In the genomic region with DNA sequence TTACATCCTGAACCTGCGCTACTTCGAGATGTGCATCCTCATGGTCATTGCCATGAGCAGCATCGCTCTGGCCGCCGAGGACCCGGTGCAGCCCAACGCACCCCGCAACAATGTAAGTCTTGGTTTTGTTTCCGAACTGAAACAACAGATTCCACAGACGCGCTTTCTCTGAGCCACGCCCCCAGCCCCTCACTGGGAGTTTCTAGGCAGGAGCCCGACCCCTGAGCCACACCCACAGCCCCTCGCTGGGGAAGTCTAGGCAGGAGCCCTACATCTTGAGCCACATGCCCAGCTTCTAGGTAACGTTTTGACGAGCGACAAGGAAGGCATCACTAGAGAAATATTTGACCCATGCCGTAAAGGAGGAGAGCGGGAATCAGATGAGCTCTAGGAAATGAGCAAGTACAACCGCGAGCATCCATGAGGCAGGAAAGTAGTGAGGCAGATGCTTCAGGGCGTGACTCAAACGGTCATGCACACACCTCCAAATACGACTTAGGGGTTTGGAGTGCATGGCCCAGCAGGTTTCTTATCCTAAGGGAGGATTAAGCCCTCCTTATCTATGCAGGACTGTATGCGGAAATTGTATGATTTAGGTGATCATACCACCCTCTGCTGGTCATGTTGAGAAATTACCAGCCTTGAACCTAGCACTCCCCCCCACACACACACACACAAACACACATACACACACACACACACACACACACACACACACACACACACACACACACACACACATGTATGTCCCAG, we compare ENCODE assay signal across 8 mouse cellular contexts.
DNase-seq lines count a peak whose midpoint lies in the region; ATAC-seq and TF ChIP-seq lines count a peak whose summit lies in the region.

No protein-coding gene starts in this region.

- H3K9ac ChIP-seq in hindbrain, embryonic 11.5 days (ENCODE audit: low read depth, low read length) = no peak overlapping the region
- H3K9ac ChIP-seq in hindbrain, embryonic 16.5 days (ENCODE audit: low read depth, low read length) = no peak overlapping the region
- H3K9ac ChIP-seq in MEL (ENCODE audit: control insufficient read depth, low read depth, low read length, poor library complexity, severe bottlenecking) = peak overlapping the region; percentile 39
- H3K9ac ChIP-seq in liver, embryonic 14.5 days (replicated peaks) = no peak overlapping the region

- peak; percentile 45 to 72 (median 58) for TF ChIP-seq CTCF in MEL (IDR thresholded peaks at IDR 0.05 in 2 of 3, conservative IDR thresholded peaks at IDR 0.05 in 1 of 3; ENCODE audit: control insufficient read depth in 1 of 3, insufficient read depth in 1 of 3, low read depth in 2 of 3, low read length in 3 of 3, poor library complexity in 1 of 3, severe bottlenecking in 1 of 3)
- TF ChIP-seq CTCF in liver, embryonic 14.5 days (IDR thresholded peaks at IDR 0.05; ENCODE audit: low read depth) = peak; percentile 64

- no peaks in the 10 kb centered on the region for H3K9me3 ChIP-seq in hindbrain, embryonic 11.5 days (ENCODE audit: control insufficient read depth, low read length)
- no peaks in the 10 kb centered on the region for H3K9me3 ChIP-seq in hindbrain, embryonic 16.5 days (ENCODE audit: control insufficient read depth, low read length)
- no peaks in the 10 kb centered on the region for H3K9me3 ChIP-seq in MEL (replicated peaks; ENCODE audit: insufficient read depth, low read length)
- H3K9me3 ChIP-seq in liver, embryonic 14.5 days (ENCODE audit: control insufficient read depth, low read length) = no peaks in the 10 kb centered on the region

- H3K27ac ChIP-seq in hindbrain, embryonic 11.5 days (ENCODE audit: low read depth, low read length) = no peak overlapping the region
- no peak overlapping the region for H3K27ac ChIP-seq in hindbrain, embryonic 16.5 days (ENCODE audit: low read depth, low read length)
- peak overlapping the region; percentile 20 for H3K27ac ChIP-seq in MEL (ENCODE audit: control insufficient read depth, low read depth, low read length)
- no peak overlapping the region for H3K27ac ChIP-seq in liver, embryonic 14.5 days

- H3K4me2 ChIP-seq in hindbrain, embryonic 11.5 days (replicated peaks; ENCODE audit: low read depth, low read length) = no peak overlapping the region
- no peak overlapping the region for H3K4me2 ChIP-seq in hindbrain, embryonic 16.5 days (ENCODE audit: low read length)
- no peak overlapping the region for H3K4me2 ChIP-seq in liver, embryonic 14.5 days (ENCODE audit: low read depth)

- no peaks in the 10 kb centered on the region for H3K36me3 ChIP-seq in hindbrain, embryonic 11.5 days (ENCODE audit: control insufficient read depth, insufficient read depth, low read length)
- H3K36me3 ChIP-seq in hindbrain, embryonic 16.5 days (ENCODE audit: control insufficient read depth, insufficient read depth, low read length) = peaks cover 14% of the 10 kb centered on the region
- H3K36me3 ChIP-seq in MEL (ENCODE audit: control insufficient read depth in 1 of 2, insufficient read depth in 2 of 2, low read length in 2 of 2) = peaks cover 0 to 7% of the 10 kb centered on the region in 2 experiments; a peak in 2 of 4 replicates
- no peaks in the 10 kb centered on the region for H3K36me3 ChIP-seq in liver, embryonic 14.5 days (replicated peaks; ENCODE audit: control insufficient read depth, insufficient read depth, low read depth)

- H3K4me1 ChIP-seq in hindbrain, embryonic 11.5 days (replicated peaks; ENCODE audit: control insufficient read depth, insufficient read depth, low read length) = no peaks in the 10 kb centered on the region
- no peaks in the 10 kb centered on the region for H3K4me1 ChIP-seq in hindbrain, embryonic 16.5 days (ENCODE audit: control insufficient read depth, insufficient read depth, low read depth, low read length)
- peaks cover 2 to 21% of the 10 kb centered on the region in 2 experiments for H3K4me1 ChIP-seq in MEL (ENCODE audit: control insufficient read depth in 1 of 2, insufficient read depth in 2 of 2, low read length in 2 of 2)
- H3K4me1 ChIP-seq in liver, embryonic 14.5 days (replicated peaks; ENCODE audit: control insufficient read depth in 2 of 2, insufficient read depth in 2 of 2, low read length in 1 of 2) = peaks cover 0 to 6% of the 10 kb centered on the region in 2 experiments; a peak in 2 of 4 replicates

- peak; percentile 67 for TF ChIP-seq RAD21 in MEL (IDR thresholded peaks at IDR 0.05; ENCODE audit: low read depth, low read length)

- H3K4me3 ChIP-seq in hindbrain, embryonic 11.5 days (ENCODE audit: low read depth, low read length) = no peak overlapping the region
- no peak overlapping the region for H3K4me3 ChIP-seq in hindbrain, embryonic 16.5 days (ENCODE audit: low read length)
- H3K4me3 ChIP-seq in MEL (ENCODE audit: control insufficient read depth in 1 of 2, insufficient read depth in 1 of 2, low read depth in 2 of 2, low read length in 2 of 2) = peak overlapping the region; percentile 49 to 57
- no peak overlapping the region for H3K4me3 ChIP-seq in liver, embryonic 14.5 days (ENCODE audit: insufficient read depth in 1 of 2, low read depth in 2 of 2, low read length in 2 of 2)

- TF ChIP-seq EP300 in MEL (IDR thresholded peaks at IDR 0.05; ENCODE audit: low read depth in 1 of 2, low read length in 2 of 2) = peak; percentile 27 to 41; a peak in 3 of 4 replicates
- no peak for TF ChIP-seq EP300 in liver, embryonic 14.5 days (IDR thresholded peaks at IDR 0.05; ENCODE audit: low read depth)

- WGBS in hindbrain, embryonic 11.5 days = 38% methylated on average over 25 of the region's 25 CpGs
- 46% methylated on average over 25 of the region's 25 CpGs for WGBS in hindbrain, embryonic 16.5 days
- 29% methylated on average over 25 of the region's 25 CpGs for WGBS in liver, embryonic 14.5 days (ENCODE audit: insufficient replicate concordance)

- peak; percentile 29 for DNase-seq in hindbrain, embryonic 11.5 days (ENCODE audit: low spot score)
- peak; percentile 86 for DNase-seq in MEL (ENCODE audit: low read depth, low spot score)
- DNase-seq in liver, embryonic 14.5 days (ENCODE audit: low read depth in 3 of 3, low spot score in 3 of 3) = peak in 1 of 3 experiments; percentile 16
- no peak for DNase-seq in frontal cortex, postnatal 14 days (ENCODE audit: low spot score in 2 of 2)
- DNase-seq in thymus, adult 18-20 months = no peak
- no peak for DNase-seq in kidney, adult 11 months

- no peaks in the 10 kb centered on the region for H3K27me3 ChIP-seq in hindbrain, embryonic 11.5 days (ENCODE audit: control insufficient read depth, insufficient read depth, low read length)
- no peaks in the 10 kb centered on the region for H3K27me3 ChIP-seq in hindbrain, embryonic 16.5 days (replicated peaks; ENCODE audit: control insufficient read depth, insufficient read depth, low read length)
- H3K27me3 ChIP-seq in MEL (ENCODE audit: control insufficient read depth in 1 of 2, insufficient read depth in 2 of 2, low read length in 2 of 2) = 0 out of 4 replicates have a peak, but pooled peaks cover 0 to under 1% of the 10 kb centered on the region in 2 experiments
- H3K27me3 ChIP-seq in liver, embryonic 14.5 days (ENCODE audit: control insufficient read depth, insufficient read depth, low read length) = peaks cover 5% of the 10 kb centered on the region

- no peak for TF ChIP-seq POLR2A in MEL (IDR thresholded peaks at IDR 0.05; ENCODE audit: control insufficient read depth in 1 of 2, insufficient read depth in 1 of 2, low read depth in 1 of 2, low read length in 2 of 2, poor library complexity in 1 of 2)

- ATAC-seq in hindbrain, embryonic 11.5 days (ENCODE audit: low FRiP score) = no peak
- no peak for ATAC-seq in hindbrain, embryonic 16.5 days
- ATAC-seq in common myeloid progenitor, adult 5-6 weeks (replicated peaks; ENCODE audit: low read depth, poor library complexity, severe bottlenecking) = peak; percentile 51
- ATAC-seq in liver, embryonic 14.5 days (ENCODE audit: insufficient read depth) = no peak

- H3K79me2 ChIP-seq in MEL (ENCODE audit: control insufficient read depth, insufficient read depth, low read length, poor library complexity) = no peaks in the 10 kb centered on the region

TF ChIP-seq in MEL, 35 proteins besides CTCF, POLR2A, EP300 and RAD21 (continues in another document):
- TF ChIP-seq E2F4 (IDR thresholded peaks at IDR 0.05; ENCODE audit: borderline replicate concordance, low read depth, low read length) (no peak), MXI1 (IDR thresholded peaks at IDR 0.05; ENCODE audit: low read depth, low read length) (peak; percentile 59), MYB (IDR thresholded peaks at IDR 0.05; ENCODE audit: low read depth, low read length) (no peak), JUND (IDR thresholded peaks at IDR 0.05; ENCODE audit: low read depth, low read length) (no peak), UBTF (IDR thresholded peaks at IDR 0.05; ENCODE audit: borderline replicate concordance, insufficient read depth, low read depth, low read length) (no peak), SIN3A (IDR thresholded peaks at IDR 0.05; ENCODE audit: low read length) (peak; percentile 70; the same call in 1 of the 2 replicates), KAT2A (conservative IDR thresholded peaks at IDR 0.05; ENCODE audit: low read depth, low read length) (no peak), ZC3H11A (IDR thresholded peaks at IDR 0.05; ENCODE audit: low read depth, low read length) (no peak), SMC3 (IDR thresholded peaks at IDR 0.05; ENCODE audit: low read depth, low read length) (peak; percentile 60), CHD2 (IDR thresholded peaks at IDR 0.05; ENCODE audit: low read length) (no peak), POLR2AphosphoS5 (IDR thresholded peaks at IDR 0.05; ENCODE audit: borderline replicate concordance, low read depth, low read length) (no peak), USF1 (IDR thresholded peaks at IDR 0.05; ENCODE audit: low read depth, low read length) (no peak), NELFE (IDR thresholded peaks at IDR 0.05; ENCODE audit: low read depth, low read length) (0 out of 2 replicates have a peak, but pooled peaks have one; percentile 24), GABPA (IDR thresholded peaks at IDR 0.05; ENCODE audit: low read depth, low read length) (no peak), RCOR1 (IDR thresholded peaks at IDR 0.05; ENCODE audit: low read depth, low read length) (no peak), BHLHE40 (IDR thresholded peaks at IDR 0.05; ENCODE audit: borderline replicate concordance, low read depth, low read length) (no peak), HCFC1 (IDR thresholded peaks at IDR 0.05; ENCODE audit: low read depth, low read length) (no peak; the same call in 1 of the 2 replicates), TBP (IDR thresholded peaks at IDR 0.05; ENCODE audit: low read depth, low read length) (no peak), POLR2AphosphoS2 (IDR thresholded peaks at IDR 0.05; ENCODE audit: low read length) (no peak), GATA1 (IDR thresholded peaks at IDR 0.05; ENCODE audit: low read depth, low read length) (peak; percentile 92), USF2 (IDR thresholded peaks at IDR 0.05; ENCODE audit: borderline replicate concordance in 1 of 2, insufficient read depth in 1 of 2, low read depth in 1 of 2, low read length in 2 of 2) (no peak), MYC (IDR thresholded peaks at IDR 0.05; ENCODE audit: low read depth, low read length) (0 out of 2 replicates have a peak, but pooled peaks have one; percentile 29), ELF1 (IDR thresholded peaks at IDR 0.05; ENCODE audit: low read depth, low read length) (peak; percentile 82)

Comparison
In these comparisons a context has a peak if more than half of its experiments do, and no peak if none do; other contexts are left out.
1. DNase-seq: peak in hindbrain, embryonic 11.5 days (single experiment) and MEL (single experiment); none in frontal cortex, postnatal 14 days (0 of 2), thymus, adult 18-20 months (0 of 2) and kidney, adult 11 months (single experiment).
2. H3K4me3 ChIP-seq: peak in MEL (2 of 2); none in hindbrain, embryonic 11.5 days (single experiment), hindbrain, embryonic 16.5 days (single experiment) and liver, embryonic 14.5 days (0 of 2).